Mouse (Mus musculus) liver, embryonic 15.5 days (tissue): ENCODE measurements around the gene E130308A19Rik. TPM values are rescaled to one million over a fixed set of nuclear protein-coding genes. Genes with fewer than 3 reads are reported as not detected.
"Not testable (repeated sequence)": the region's sequence is repeated elsewhere in the genome, so short reads cannot be mapped to it uniquely, and the experiment has no call there.

Experiments
- ATAC-seq: fragments of 200-750 bp; cut with Nextera tagmentation; 2 replicates; pipeline ENCODE4 v1.8.0; 2017; ENCODE audit warnings: moderate number of reproducible peaks, mild to moderate bottlenecking, moderate library complexity; ENCODE audit not compliant: insufficient read depth
- H3K27ac ChIP-seq: fragments of 300-500 bp; sonication (generic); replicated peaks from 2 replicates; pipeline ENCODE4 v1.5.1; 2015; ENCODE audit warnings: mild to moderate bottlenecking, inconsistent platforms
- H3K27me3 ChIP-seq: fragments of 300-500 bp; sonication (generic); 2 replicates; pipeline ENCODE4 v1.6.1; 2015; ENCODE audit warnings: mild to moderate bottlenecking, inconsistent platforms
- H3K36me3 ChIP-seq: fragments of 300-500 bp; sonication (generic); replicated peaks from 2 replicates; pipeline ENCODE4 v1.6.1; 2015; ENCODE audit warnings: moderate library complexity, mild to moderate bottlenecking, inconsistent platforms
- H3K4me1 ChIP-seq: fragments of 300-500 bp; sonication (generic); replicated peaks from 2 replicates; pipeline ENCODE4 v1.6.1; 2015; ENCODE audit warnings: inconsistent platforms
- H3K4me2 ChIP-seq: fragments of 300-500 bp; sonication (generic); 2 replicates; pipeline ENCODE4 v1.6.1; 2015; ENCODE audit warnings: moderate library complexity, mild to moderate bottlenecking, inconsistent platforms
- H3K4me3 ChIP-seq: fragments of 300-500 bp; sonication (generic); replicated peaks from 2 replicates; pipeline ENCODE4 v1.5.1; 2015; ENCODE audit warnings: mild to moderate bottlenecking, inconsistent platforms
- H3K9ac ChIP-seq: fragments of 300-500 bp; sonication (generic); 2 replicates; pipeline ENCODE4 v1.6.1; 2015; ENCODE audit warnings: moderate library complexity, mild to moderate bottlenecking, inconsistent platforms
- H3K9me3 ChIP-seq: fragments of 300-500 bp; sonication (generic); replicated peaks from 2 replicates; pipeline ENCODE4 v1.6.1; 2016; ENCODE audit warnings: inconsistent platforms
- WGBS: fragments of 180-500 bp; shearing (Covaris S2); methylation state at CpG from one replicate; pipeline ENCODE4 v1.1.7; 2015; ENCODE audit warnings: mixed read lengths; ENCODE audit not compliant: insufficient replicate concordance; 5-methylcytosine and 5-hydroxymethylcytosine counted together
- polyA plus RNA-seq: library from polyadenylated mRNA; unstranded; fragments of >200 nt; fragmentation: Nextera tagmentation; extraction: Ambion mirVana; gene quantifications from 2 replicates; pipeline ENCODE4 v1.2.1, GENCODE M21; 2015

The E130308A19Rik gene
- polyA plus RNA-seq, 1 experiment from 2014 or later = 9.9 TPM

DNA sequence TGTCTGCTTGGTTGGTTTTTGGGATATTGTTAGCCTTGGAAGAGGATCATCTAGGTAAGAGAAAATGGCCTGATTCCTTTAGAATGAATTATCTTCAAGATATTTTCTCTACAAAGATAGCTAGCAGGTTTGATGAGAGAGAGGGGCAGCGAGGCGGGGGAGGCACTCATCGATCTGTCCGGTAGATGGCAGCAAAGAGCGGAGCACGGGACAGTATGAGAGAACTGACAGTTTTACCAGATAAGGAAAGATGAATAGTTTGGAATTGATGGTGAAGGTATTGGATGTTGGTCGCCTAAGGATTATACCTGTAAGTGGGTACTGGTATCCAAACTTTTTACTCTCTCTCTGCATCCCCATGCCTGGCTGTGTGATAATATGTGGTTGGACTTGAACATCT, 160.7 kb downstream of the E130308A19Rik start:
- Histone ChIP-seq H3K4me1 (peaks cover 15% of the 10 kb centered on the region), H3K9me3 (no peaks in the 10 kb centered on the region), H3K4me2 (no peak overlapping the region), H3K27me3 (peaks cover under 1% of the 10 kb centered on the region; the same call in 1 of the 2 replicates), H3K4me3 (no peak overlapping the region), H3K9ac (no peak overlapping the region), H3K36me3 (0 out of 2 replicates have a peak, but pooled peaks cover under 1% of the 10 kb centered on the region), H3K27ac (no peak overlapping the region)
- no peak for ATAC-seq
- WGBS = 0% methylated on average over 7 of the region's 7 CpGs

DNA sequence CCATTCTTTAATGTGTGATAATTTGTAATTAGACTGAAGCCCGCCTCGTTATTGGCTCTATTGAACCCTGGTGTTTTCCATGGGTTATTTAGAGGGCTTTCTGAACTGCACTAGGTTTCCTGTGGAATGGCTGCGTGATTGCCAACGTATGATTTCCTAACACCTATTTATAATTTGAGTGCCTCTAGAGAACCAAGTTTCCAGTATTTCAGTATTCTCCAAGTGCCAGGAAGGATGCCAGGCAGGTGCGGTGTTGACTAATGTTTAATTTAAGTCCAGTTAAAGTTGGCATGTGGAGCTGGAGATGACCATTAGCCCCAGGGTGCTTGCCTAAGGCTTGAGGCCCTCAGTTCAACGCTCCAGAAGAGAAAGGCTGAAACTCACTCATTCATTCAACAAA, 161.1 kb downstream of the E130308A19Rik start:
- Histone ChIP-seq H3K4me3 (no peak overlapping the region), H3K27ac (no peak overlapping the region), H3K9me3 (no peaks in the 10 kb centered on the region), H3K36me3 (no peaks in the 10 kb centered on the region), H3K4me2 (no peak overlapping the region), H3K9ac (no peak overlapping the region), H3K4me1 (peaks cover 11% of the 10 kb centered on the region), H3K27me3 (peaks cover 5% of the 10 kb centered on the region; the same call in 1 of the 2 replicates)
- whole genome bisulfite sequencing = 65% methylated on average over 6 of the region's 6 CpGs
- ATAC-seq = no peak

DNA sequence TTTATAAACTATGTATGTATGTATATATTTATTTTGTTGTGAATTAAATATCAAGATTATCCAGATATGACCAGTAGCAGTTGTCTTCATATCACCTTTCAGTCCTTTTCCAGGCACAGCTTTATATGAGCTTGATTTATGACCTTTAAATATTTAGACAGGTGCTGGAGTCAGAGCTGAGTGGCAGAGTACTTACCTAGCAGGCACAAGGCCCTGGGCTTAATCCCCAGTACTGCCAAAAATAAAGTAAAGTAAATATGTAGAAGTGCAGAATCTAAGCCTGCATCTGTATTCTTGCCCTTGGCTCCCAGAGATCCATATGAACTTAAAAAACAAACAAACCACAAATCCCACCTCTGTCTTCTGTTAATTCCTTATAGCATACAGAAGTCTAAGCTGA, 163.0 kb downstream of the E130308A19Rik start:
- H3K27me3 ChIP-seq = peaks cover 5% of the 10 kb centered on the region; the same call in 1 of the 2 replicates
- no peak overlapping the region for H3K9ac ChIP-seq
- H3K36me3 ChIP-seq = no peaks in the 10 kb centered on the region
- H3K9me3 ChIP-seq = no peaks in the 10 kb centered on the region
- H3K27ac ChIP-seq = no peak overlapping the region
- ATAC-seq = no peak
- H3K4me1 ChIP-seq = peaks cover 5% of the 10 kb centered on the region
- no peak overlapping the region for H3K4me3 ChIP-seq
- H3K4me2 ChIP-seq = no peak overlapping the region

DNA sequence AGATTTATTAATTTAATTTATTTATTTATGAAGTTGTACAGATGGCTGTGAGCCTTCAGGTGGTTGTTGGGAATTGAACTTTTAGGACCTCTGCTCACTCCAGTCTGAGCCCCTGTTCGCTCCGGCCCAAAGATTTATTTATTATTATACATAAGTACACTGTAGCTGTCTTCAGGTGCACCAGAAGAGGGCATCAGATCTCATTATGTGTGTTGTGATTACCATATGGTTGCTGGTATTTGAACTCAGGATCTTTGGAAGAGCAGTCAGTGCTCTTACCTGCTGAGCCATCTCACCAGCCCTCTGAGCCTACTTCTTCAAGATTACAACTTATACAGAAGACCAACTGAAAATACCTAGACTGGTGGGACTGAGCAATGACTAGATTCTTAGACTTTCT, 167.6 kb downstream of the E130308A19Rik start:
- 60% methylated on average over 2 of the region's 2 CpGs for WGBS
- not testable (repeated sequence) for H3K9me3 ChIP-seq, H3K9ac ChIP-seq, H3K36me3 ChIP-seq, H3K27ac ChIP-seq, H3K4me2 ChIP-seq, H3K27me3 ChIP-seq, ATAC-seq, H3K4me3 ChIP-seq, H3K4me1 ChIP-seq

DNA sequence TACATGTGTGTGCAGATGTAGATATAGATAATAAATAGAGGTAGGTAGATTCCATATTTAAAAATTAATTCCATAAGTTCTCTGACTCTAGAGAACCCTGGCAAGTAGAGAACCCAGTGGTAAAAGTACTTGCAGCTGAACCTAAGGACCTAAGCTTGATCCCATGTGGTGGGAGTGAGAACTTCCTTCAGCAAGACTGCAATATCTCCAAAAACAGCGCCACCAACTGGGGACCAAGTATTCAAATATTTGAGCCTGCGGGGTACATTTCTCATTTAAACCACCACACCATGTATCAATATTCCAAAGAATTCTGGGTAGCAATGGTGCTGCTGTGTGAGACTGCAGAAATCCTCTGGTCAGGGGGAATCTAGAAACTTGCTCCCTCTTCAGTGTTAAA, 168.1 kb downstream of the E130308A19Rik start:
- Histone ChIP-seq H3K27me3 (peaks cover 5% of the 10 kb centered on the region; the same call in 1 of the 2 replicates), H3K27ac (no peak overlapping the region), H3K9ac (no peak overlapping the region), H3K36me3 (no peaks in the 10 kb centered on the region), H3K4me3 (no peak overlapping the region), H3K9me3 (no peaks in the 10 kb centered on the region), H3K4me2 (no peak overlapping the region), H3K4me1 (no peaks in the 10 kb centered on the region)
- no peak for ATAC-seq
- WGBS = 73% methylated on average over 2 of the region's 2 CpGs

DNA sequence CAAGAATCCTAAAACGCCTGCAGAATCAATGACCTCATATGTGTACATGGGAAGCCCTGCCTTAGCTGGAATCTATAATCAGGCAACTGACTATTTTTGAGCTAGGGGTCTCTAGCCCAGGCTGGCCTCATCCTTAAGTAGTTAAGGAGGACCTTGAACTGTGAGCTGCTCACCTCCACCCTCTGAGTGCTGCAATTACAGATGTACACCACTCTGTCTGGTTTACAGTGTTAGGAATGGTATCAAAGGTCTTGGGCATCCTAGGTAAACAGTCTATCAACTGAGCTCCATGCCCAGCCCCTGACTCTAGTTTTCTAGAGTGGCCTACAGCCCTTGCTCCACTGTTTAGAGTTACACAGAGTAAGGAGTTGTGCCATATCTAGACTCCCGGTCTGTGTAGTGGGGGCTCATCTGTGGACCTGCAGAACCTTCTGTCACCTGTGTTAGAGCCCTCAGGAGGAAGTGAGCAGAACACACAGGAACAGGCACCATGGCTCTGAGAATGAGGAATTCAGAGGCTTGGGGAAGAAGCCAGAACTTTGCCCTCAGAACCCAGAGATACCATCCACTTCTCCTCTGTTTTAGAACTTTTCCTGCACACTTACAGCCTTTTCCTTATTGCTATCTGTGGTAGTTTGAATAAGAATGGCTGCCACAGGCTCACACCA, 169.9 kb downstream of the E130308A19Rik start:
- Histone ChIP-seq H3K9ac (no peak overlapping the region), H3K36me3 (no peaks in the 10 kb centered on the region), H3K4me2 (no peak overlapping the region), H3K27me3 (peaks cover 5% of the 10 kb centered on the region; the same call in 1 of the 2 replicates), H3K4me1 (no peaks in the 10 kb centered on the region), H3K4me3 (no peak overlapping the region), H3K9me3 (no peaks in the 10 kb centered on the region), H3K27ac (no peak overlapping the region)
- no peak for ATAC-seq
- 49% methylated on average over 2 of the region's 2 CpGs for WGBS

DNA sequence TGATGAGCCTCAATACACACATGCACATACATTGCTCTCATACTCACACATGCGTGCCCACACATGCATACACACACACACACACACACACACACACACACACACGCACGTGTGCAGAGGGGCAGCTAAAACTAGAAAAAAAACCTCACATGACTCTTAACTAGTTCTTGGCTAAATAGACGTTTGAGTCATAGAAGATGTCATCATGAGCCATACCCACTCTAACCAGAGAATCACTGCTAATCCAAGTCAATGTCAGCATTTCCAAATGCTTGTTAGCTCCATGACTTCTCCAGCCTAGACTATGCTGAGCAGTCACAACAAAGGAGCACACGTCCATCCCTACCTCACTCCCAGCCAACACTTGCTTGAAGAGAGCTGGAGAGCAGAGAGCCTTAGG, 174.2 kb downstream of the E130308A19Rik start:
- H3K4me1 ChIP-seq = peaks cover 30% of the 10 kb centered on the region
- H3K36me3 ChIP-seq = no peaks in the 10 kb centered on the region
- H3K9me3 ChIP-seq = no peaks in the 10 kb centered on the region
- H3K27me3 ChIP-seq = no peaks in the 10 kb centered on the region
- ATAC-seq = no peak
- no peak overlapping the region for H3K4me2 ChIP-seq
- no peak overlapping the region for H3K4me3 ChIP-seq
- H3K9ac ChIP-seq = no peak overlapping the region
- no peak overlapping the region for H3K27ac ChIP-seq
- WGBS = 77% methylated on average over 5 of the region's 5 CpGs

DNA sequence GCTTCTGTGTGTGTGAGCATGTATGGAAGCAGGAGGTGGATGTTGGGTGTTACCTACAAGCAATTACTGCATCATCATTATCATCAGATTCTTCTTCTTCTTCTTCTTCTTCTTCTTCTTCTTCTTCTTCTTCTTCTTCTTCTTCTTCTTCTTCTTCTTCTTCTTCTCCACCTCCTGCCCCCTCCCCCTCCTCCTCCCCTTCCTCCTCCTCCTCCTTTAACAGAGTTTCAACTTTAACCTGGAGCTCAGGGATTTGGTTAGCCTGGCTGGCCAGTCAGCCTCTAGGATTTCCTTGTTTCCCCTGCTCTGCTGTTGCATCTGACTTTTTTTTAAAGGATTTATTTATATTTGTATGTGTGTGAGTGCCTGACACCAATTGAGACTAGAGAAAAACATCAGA, 175.5 kb downstream of the E130308A19Rik start, which contains the start of gene Inip:
Inip (minus strand) TSS at position 101 of the 400 bp plus-strand sequence.
- no peak for ATAC-seq
- H3K36me3 ChIP-seq = no peaks in the 10 kb centered on the region
- no peak within 1 kb of the TSS for H3K4me3 ChIP-seq
- H3K9ac ChIP-seq = no peak within 1 kb of the TSS
- no peaks in the 10 kb centered on the region for H3K9me3 ChIP-seq
- 0 out of 2 replicates have a peak within 1 kb of the TSS, but pooled peaks have one; percentile 10 for H3K4me2 ChIP-seq
- H3K27ac ChIP-seq = peak within 1 kb of the TSS; percentile 45; the same call in 1 of the 2 replicates
- H3K4me1 ChIP-seq = peaks cover 43% of the 10 kb centered on the region
- no peaks in the 10 kb centered on the region for H3K27me3 ChIP-seq

DNA sequence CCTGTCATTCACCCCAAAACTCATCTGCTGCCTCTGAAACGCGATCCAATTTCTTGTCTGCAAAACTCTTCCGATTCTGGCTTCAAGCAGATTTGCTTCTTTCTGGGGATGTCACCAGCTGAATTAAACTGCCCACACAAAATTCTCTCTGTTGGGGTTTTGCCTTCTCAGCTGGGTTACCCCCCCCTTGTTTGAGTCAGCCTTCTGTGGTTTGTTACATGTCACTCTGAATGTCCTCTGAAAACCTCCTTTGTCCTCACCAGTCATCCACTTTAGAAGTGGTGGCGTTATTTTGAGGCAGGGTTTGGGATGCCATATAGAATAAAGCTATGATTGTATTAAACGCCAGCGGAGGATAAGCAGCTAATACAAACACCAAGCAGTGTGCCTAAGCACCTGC, 176.1 kb downstream of the E130308A19Rik start:
- peaks cover 49% of the 10 kb centered on the region for H3K4me1 ChIP-seq
- WGBS = 75% methylated on average over 6 of the region's 6 CpGs
- no peak overlapping the region for H3K27ac ChIP-seq
- no peak overlapping the region for H3K4me2 ChIP-seq
- no peaks in the 10 kb centered on the region for H3K9me3 ChIP-seq
- no peak for ATAC-seq
- no peak overlapping the region for H3K4me3 ChIP-seq
- H3K27me3 ChIP-seq = no peaks in the 10 kb centered on the region
- H3K36me3 ChIP-seq = no peaks in the 10 kb centered on the region
- H3K9ac ChIP-seq = no peak overlapping the region

DNA sequence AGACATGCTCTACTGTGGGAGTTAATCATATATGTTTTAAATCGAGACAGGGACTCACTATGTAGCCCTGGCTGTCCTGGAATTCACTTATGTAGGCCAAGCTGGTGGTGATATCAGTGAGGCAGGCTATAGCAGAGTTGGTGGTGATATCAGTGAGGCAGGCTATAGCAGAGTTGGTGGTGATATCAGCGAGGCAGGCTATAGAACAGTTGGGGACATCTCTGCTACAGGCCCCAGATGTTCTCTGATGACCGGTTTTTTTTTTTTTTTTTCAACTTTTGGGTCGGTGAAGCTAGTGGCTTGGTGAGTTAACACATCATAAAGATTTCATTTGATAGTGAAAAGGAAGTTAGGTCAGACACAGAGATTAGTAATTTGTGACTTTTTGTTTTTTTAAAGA, 176.8 kb downstream of the E130308A19Rik start:
- H3K36me3 ChIP-seq = no peaks in the 10 kb centered on the region
- H3K9me3 ChIP-seq = no peaks in the 10 kb centered on the region
- H3K4me2 ChIP-seq = 0 out of 2 replicates have a peak overlapping the region, but pooled peaks have one; percentile 10
- no peak overlapping the region for H3K4me3 ChIP-seq
- peaks cover 54% of the 10 kb centered on the region for H3K4me1 ChIP-seq
- ATAC-seq = peak; percentile 73
- no peaks in the 10 kb centered on the region for H3K27me3 ChIP-seq
- peak overlapping the region; percentile 45 for H3K27ac ChIP-seq
- 14% methylated on average over 4 of the region's 4 CpGs for WGBS
- no peak overlapping the region for H3K9ac ChIP-seq

DNA sequence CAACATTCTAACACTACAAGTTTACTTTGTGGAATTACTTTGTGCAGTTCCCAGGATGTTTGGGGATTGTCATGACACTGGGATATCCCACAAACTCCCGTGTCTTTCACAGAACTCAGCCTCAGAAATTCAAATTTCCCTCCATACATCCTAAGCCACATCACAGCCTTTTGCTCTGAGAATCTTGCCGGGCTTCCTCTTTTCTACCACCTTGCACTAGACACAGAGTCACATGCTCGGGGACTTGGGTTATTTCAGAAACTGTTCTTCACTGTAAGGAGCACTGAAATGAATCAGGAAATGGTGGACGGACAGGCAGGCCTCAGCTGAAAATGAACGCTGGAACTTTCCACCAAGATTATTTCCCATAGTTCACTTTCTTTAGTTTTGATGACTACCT, 177.3 kb downstream of the E130308A19Rik start:
- Histone ChIP-seq H3K27me3 (no peaks in the 10 kb centered on the region), H3K4me3 (no peak overlapping the region), H3K36me3 (no peaks in the 10 kb centered on the region), H3K27ac (peak overlapping the region; percentile 45), H3K4me1 (peaks cover 55% of the 10 kb centered on the region), H3K4me2 (no peak overlapping the region), H3K9ac (no peak overlapping the region), H3K9me3 (no peaks in the 10 kb centered on the region)
- WGBS = 16% methylated on average over 5 of the region's 5 CpGs
- no peak for ATAC-seq

DNA sequence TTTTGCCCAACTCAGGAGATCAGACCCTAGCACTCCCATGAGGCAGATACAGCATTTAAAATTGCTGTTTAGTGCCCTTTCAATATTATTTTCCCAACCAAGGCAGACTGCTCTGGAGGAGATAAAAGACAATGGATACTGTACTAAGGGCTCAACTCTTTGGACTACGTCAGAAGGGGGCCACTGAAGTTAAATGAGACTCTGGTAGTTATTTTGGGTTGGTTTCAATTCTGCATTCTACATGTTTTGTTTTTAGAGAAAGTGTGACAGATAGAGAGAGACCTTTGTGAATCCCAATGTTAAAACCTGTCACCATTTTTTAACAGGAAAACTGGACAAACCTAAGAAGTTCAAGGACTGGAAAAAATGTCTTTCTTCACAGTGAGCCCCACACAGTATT, 178.7 kb downstream of the E130308A19Rik start:
- 37% methylated on average over 1 of the region's 1 CpGs for WGBS
- H3K27me3 ChIP-seq = no peaks in the 10 kb centered on the region
- peak overlapping the region; percentile 91 for H3K4me3 ChIP-seq
- peak overlapping the region; percentile 99 for H3K4me2 ChIP-seq
- H3K4me1 ChIP-seq = peaks cover 61% of the 10 kb centered on the region
- peak overlapping the region; percentile 79 for H3K27ac ChIP-seq
- H3K36me3 ChIP-seq = no peaks in the 10 kb centered on the region
- no peaks in the 10 kb centered on the region for H3K9me3 ChIP-seq
- H3K9ac ChIP-seq = no peak overlapping the region
- no peak for ATAC-seq
